Mouse (Mus musculus): ENCODE measurements around the gene Akap13. TPM values are rescaled to one million over a fixed set of nuclear protein-coding genes. Genes with fewer than 3 reads are reported as not detected.

Gene Akap13
- polyA plus RNA-seq, 1 experiment from 2014 or later, result 41.0 TPM

- no peak overlapping the region for H3K4me2 ChIP-seq (ENCODE audit: low read depth, low read length)
- no peak overlapping the region for H3K4me3 ChIP-seq (ENCODE audit: low read depth, low read length)
- H3K4me1 ChIP-seq (ENCODE audit: control insufficient read depth, low read depth, low read length), result no peaks in the 10 kb centered on the region; the same call in 1 of the 2 replicates
- WGBS (ENCODE audit: insufficient replicate concordance), result 57% methylated on average over 7 of the region's 7 CpGs
- no peaks in the 10 kb centered on the region for H3K27me3 ChIP-seq (ENCODE audit: control insufficient read depth, insufficient read depth, low read depth, low read length)
- no peak overlapping the region for H3K27ac ChIP-seq (ENCODE audit: low read length)
- no peaks in the 10 kb centered on the region for H3K9me3 ChIP-seq (replicated peaks; ENCODE audit: control insufficient read depth, low read length)
- no peak overlapping the region for H3K9ac ChIP-seq (ENCODE audit: low read depth, low read length)
- ATAC-seq (ENCODE audit: low read depth), result no peak
- H3K36me3 ChIP-seq (ENCODE audit: control insufficient read depth, insufficient read depth), result no peaks in the 10 kb centered on the region
These were observed 39.3 kb upstream of the Akap13 start for GRCm38 (mm10) chr7:75415882-75416585.

GRCm38 (mm10) chr7:75420927-75421326, 34.4 kb upstream of the Akap13 start:
- Histone ChIP-seq H3K27ac (ENCODE audit: low read length) (no peak overlapping the region), H3K27me3 (ENCODE audit: control insufficient read depth, insufficient read depth, low read depth, low read length) (no peaks in the 10 kb centered on the region), H3K4me2 (ENCODE audit: low read depth, low read length) (no peak overlapping the region), H3K9me3 (replicated peaks; ENCODE audit: control insufficient read depth, low read length) (no peaks in the 10 kb centered on the region), H3K36me3 (ENCODE audit: control insufficient read depth, insufficient read depth) (no peaks in the 10 kb centered on the region), H3K9ac (ENCODE audit: low read depth, low read length) (no peak overlapping the region), H3K4me3 (ENCODE audit: low read depth, low read length) (no peak overlapping the region), H3K4me1 (ENCODE audit: control insufficient read depth, low read depth, low read length) (no peaks in the 10 kb centered on the region)
- no peak for ATAC-seq (ENCODE audit: low read depth)
- WGBS (ENCODE audit: insufficient replicate concordance), result 43% methylated on average over 2 of the region's 2 CpGs

GRCm38 (mm10) chr7:75424121-75424520, 31.2 kb upstream of the Akap13 start:
- Histone ChIP-seq H3K36me3 (ENCODE audit: control insufficient read depth, insufficient read depth) (no peaks in the 10 kb centered on the region), H3K9ac (ENCODE audit: low read depth, low read length) (no peak overlapping the region), H3K27ac (ENCODE audit: low read length) (no peak overlapping the region), H3K27me3 (ENCODE audit: control insufficient read depth, insufficient read depth, low read depth, low read length) (no peaks in the 10 kb centered on the region), H3K9me3 (replicated peaks; ENCODE audit: control insufficient read depth, low read length) (no peaks in the 10 kb centered on the region), H3K4me1 (ENCODE audit: control insufficient read depth, low read depth, low read length) (no peaks in the 10 kb centered on the region), H3K4me2 (ENCODE audit: low read depth, low read length) (no peak overlapping the region), H3K4me3 (ENCODE audit: low read depth, low read length) (no peak overlapping the region)
- WGBS (ENCODE audit: insufficient replicate concordance), result 45% methylated on average over 7 of the region's 7 CpGs
- ATAC-seq (ENCODE audit: low read depth), result no peak

GRCm38 (mm10) chr7:75427322-75427721, 28.0 kb upstream of the Akap13 start:
- no peak overlapping the region for H3K27ac ChIP-seq (ENCODE audit: low read length)
- no peak for ATAC-seq (ENCODE audit: low read depth)
- 44% methylated on average over 4 of the region's 4 CpGs for WGBS (ENCODE audit: insufficient replicate concordance)
- H3K4me3 ChIP-seq (ENCODE audit: low read depth, low read length), result no peak overlapping the region
- no peak overlapping the region for H3K9ac ChIP-seq (ENCODE audit: low read depth, low read length)
- H3K36me3 ChIP-seq (ENCODE audit: control insufficient read depth, insufficient read depth), result no peaks in the 10 kb centered on the region
- no peaks in the 10 kb centered on the region for H3K4me1 ChIP-seq (ENCODE audit: control insufficient read depth, low read depth, low read length)
- H3K27me3 ChIP-seq (ENCODE audit: control insufficient read depth, insufficient read depth, low read depth, low read length), result no peaks in the 10 kb centered on the region
- H3K4me2 ChIP-seq (ENCODE audit: low read depth, low read length), result no peak overlapping the region
- H3K9me3 ChIP-seq (replicated peaks; ENCODE audit: control insufficient read depth, low read length), result no peaks in the 10 kb centered on the region

GRCm38 (mm10) chr7:75428913-75429312, 26.4 kb upstream of the Akap13 start:
- Histone ChIP-seq H3K4me3 (ENCODE audit: low read depth, low read length) (no peak overlapping the region), H3K4me1 (ENCODE audit: control insufficient read depth, low read depth, low read length) (no peaks in the 10 kb centered on the region), H3K9ac (ENCODE audit: low read depth, low read length) (no peak overlapping the region), H3K36me3 (ENCODE audit: control insufficient read depth, insufficient read depth) (no peaks in the 10 kb centered on the region), H3K9me3 (replicated peaks; ENCODE audit: control insufficient read depth, low read length) (no peaks in the 10 kb centered on the region), H3K27ac (ENCODE audit: low read length) (no peak overlapping the region), H3K27me3 (ENCODE audit: control insufficient read depth, insufficient read depth, low read depth, low read length) (no peaks in the 10 kb centered on the region), H3K4me2 (ENCODE audit: low read depth, low read length) (no peak overlapping the region)
- WGBS (ENCODE audit: insufficient replicate concordance), result 52% methylated on average over 4 of the region's 4 CpGs
- ATAC-seq (ENCODE audit: low read depth), result no peak

GRCm38 (mm10) chr7:75430550-75430949, 24.8 kb upstream of the Akap13 start:
- Histone ChIP-seq H3K9me3 (replicated peaks; ENCODE audit: control insufficient read depth, low read length) (no peaks in the 10 kb centered on the region), H3K4me1 (ENCODE audit: control insufficient read depth, low read depth, low read length) (no peaks in the 10 kb centered on the region), H3K27ac (ENCODE audit: low read length) (no peak overlapping the region), H3K27me3 (ENCODE audit: control insufficient read depth, insufficient read depth, low read depth, low read length) (no peaks in the 10 kb centered on the region), H3K4me2 (ENCODE audit: low read depth, low read length) (no peak overlapping the region), H3K9ac (ENCODE audit: low read depth, low read length) (no peak overlapping the region), H3K4me3 (ENCODE audit: low read depth, low read length) (no peak overlapping the region), H3K36me3 (ENCODE audit: control insufficient read depth, insufficient read depth) (no peaks in the 10 kb centered on the region)
- ATAC-seq (ENCODE audit: low read depth), result no peak
- WGBS (ENCODE audit: insufficient replicate concordance), result 63% methylated on average over 2 of the region's 2 CpGs

- Histone ChIP-seq H3K9me3 (replicated peaks; ENCODE audit: control insufficient read depth, low read length) (no peaks in the 10 kb centered on the region), H3K27ac (ENCODE audit: low read length) (no peak overlapping the region), H3K4me2 (ENCODE audit: low read depth, low read length) (no peak overlapping the region), H3K36me3 (ENCODE audit: control insufficient read depth, insufficient read depth) (no peaks in the 10 kb centered on the region), H3K4me3 (ENCODE audit: low read depth, low read length) (no peak overlapping the region), H3K27me3 (ENCODE audit: control insufficient read depth, insufficient read depth, low read depth, low read length) (no peaks in the 10 kb centered on the region), H3K9ac (ENCODE audit: low read depth, low read length) (no peak overlapping the region), H3K4me1 (ENCODE audit: control insufficient read depth, low read depth, low read length) (no peaks in the 10 kb centered on the region)
- ATAC-seq (ENCODE audit: low read depth), result no peak
- 35% methylated on average over 7 of the region's 7 CpGs for WGBS (ENCODE audit: insufficient replicate concordance)
These were observed 24.3 kb upstream of the Akap13 start for GRCm38 (mm10) chr7:75431043-75431442.

GRCm38 (mm10) chr7:75432046-75432445, 23.3 kb upstream of the Akap13 start:
- no peaks in the 10 kb centered on the region for H3K9me3 ChIP-seq (replicated peaks; ENCODE audit: control insufficient read depth, low read length)
- no peaks in the 10 kb centered on the region for H3K36me3 ChIP-seq (ENCODE audit: control insufficient read depth, insufficient read depth)
- ATAC-seq (ENCODE audit: low read depth), result no peak
- H3K27ac ChIP-seq (ENCODE audit: low read length), result no peak overlapping the region
- no peak overlapping the region for H3K4me3 ChIP-seq (ENCODE audit: low read depth, low read length)
- H3K27me3 ChIP-seq (ENCODE audit: control insufficient read depth, insufficient read depth, low read depth, low read length), result no peaks in the 10 kb centered on the region
- H3K4me1 ChIP-seq (ENCODE audit: control insufficient read depth, low read depth, low read length), result no peaks in the 10 kb centered on the region
- H3K9ac ChIP-seq (ENCODE audit: low read depth, low read length), result no peak overlapping the region
- no peak overlapping the region for H3K4me2 ChIP-seq (ENCODE audit: low read depth, low read length)
- WGBS (ENCODE audit: insufficient replicate concordance), result 48% methylated on average over 3 of the region's 3 CpGs

GRCm38 (mm10) chr7:75436413-75437174, 18.7 kb upstream of the Akap13 start:
- WGBS (ENCODE audit: insufficient replicate concordance), result 63% methylated on average over 6 of the region's 8 CpGs

More at GRCm38 (mm10) chr7:75436413-75437174, 18.7 kb upstream of the Akap13 start:
- Histone ChIP-seq H3K27ac (ENCODE audit: low read length) (no peak overlapping the region), H3K27me3 (ENCODE audit: control insufficient read depth, insufficient read depth, low read depth, low read length) (no peaks in the 10 kb centered on the region), H3K4me3 (ENCODE audit: low read depth, low read length) (no peak overlapping the region), H3K9ac (ENCODE audit: low read depth, low read length) (no peak overlapping the region), H3K36me3 (ENCODE audit: control insufficient read depth, insufficient read depth) (no peaks in the 10 kb centered on the region), H3K4me2 (ENCODE audit: low read depth, low read length) (no peak overlapping the region), H3K9me3 (replicated peaks; ENCODE audit: control insufficient read depth, low read length) (no peaks in the 10 kb centered on the region), H3K4me1 (ENCODE audit: control insufficient read depth, low read depth, low read length) (no peaks in the 10 kb centered on the region)
- ATAC-seq (ENCODE audit: low read depth), result no peak
